Mouse (Mus musculus) hindbrain, postnatal 0 days (tissue): ENCODE results near the gene P2rx1. TPM values are rescaled to one million over a fixed set of nuclear protein-coding genes. Genes with fewer than 3 reads are reported as not detected.

Experiments
- ATAC-seq: fragments of 200-750 bp; cut with Nextera tagmentation; 2 replicates; pipeline ENCODE4 v1.8.0; 2017; ENCODE audit warnings: mild to moderate bottlenecking, moderate TSS enrichment, moderate library complexity
- DNase-seq: peaks from one replicate; pipeline ENCODE4 v3.0.0-alpha.2; 2015; ENCODE audit warnings: low spot score
- H3K27ac ChIP-seq: fragments of 300-500 bp; sonication (generic); 2 replicates; pipeline ENCODE4 v1.5.1; 2014; ENCODE audit warnings: mild to moderate bottlenecking
- H3K27me3 ChIP-seq: fragments of 300-500 bp; sonication (generic); 2 replicates; pipeline ENCODE4 v1.6.1; 2014; ENCODE audit warnings: low read length, mixed read lengths; ENCODE audit not compliant: insufficient read depth
- H3K36me3 ChIP-seq: fragments of 300-500 bp; sonication (generic); 2 replicates; pipeline ENCODE4 v1.6.1; 2014; ENCODE audit warnings: low read length, mixed read lengths; ENCODE audit not compliant: insufficient read depth
- H3K4me1 ChIP-seq: fragments of 300-500 bp; sonication (generic); 2 replicates; pipeline ENCODE4 v1.6.1; 2014; ENCODE audit warnings: antibody characterized with exemption, low read length, mixed read lengths; ENCODE audit not compliant: insufficient read depth
- H3K4me2 ChIP-seq: fragments of 300-500 bp; sonication (generic); 2 replicates; pipeline ENCODE4 v1.6.1; 2014; ENCODE audit warnings: low read depth, mild to moderate bottlenecking, low read length, moderate library complexity, mixed read lengths
- H3K4me3 ChIP-seq: fragments of 300-500 bp; sonication (generic); 2 replicates; pipeline ENCODE4 v1.5.1; 2014; ENCODE audit warnings: low read length
- H3K9ac ChIP-seq: fragments of 300-500 bp; sonication (generic); replicated peaks from 2 replicates; pipeline ENCODE4 v1.6.1; 2014; ENCODE audit warnings: mild to moderate bottlenecking, low read length, moderate library complexity, mixed read lengths
- H3K9me3 ChIP-seq: fragments of 300-500 bp; sonication (generic); 2 replicates; pipeline ENCODE4 v1.6.1; 2016; ENCODE audit warnings: low read length, mixed read lengths
- CTCF ChIP-seq: IDR thresholded peaks from 2 replicates; pipeline ENCODE4 v1.5.1; 2016; ENCODE audit warnings: antibody characterized with exemption, control low read depth, low read depth
- WGBS: fragments of 180-500 bp; shearing (Covaris S2); extraction: QIAGEN DNeasy Blood & Tissue Kit; methylation state at CpG from one replicate; pipeline ENCODE4 v1.1.7; 2014; 5-methylcytosine and 5-hydroxymethylcytosine counted together
- polyA plus RNA-seq: library from polyadenylated mRNA; unstranded; fragments of >200 nt; fragmentation: Nextera tagmentation; extraction: Ambion mirVana; gene quantifications from 2 replicates; pipeline ENCODE4 v1.2.1, GENCODE M21; 2015
- total RNA-seq: library from RNA; depleted of rRNA; stranded (reverse); fragments of >200 nt; gene quantifications from 2 replicates; pipeline ENCODE4 v1.2.3, GENCODE M21; 2014; rRNA removed

Gene P2rx1
- total RNA-seq (0.32 and 1.3 TPM in 2 replicates), polyA plus RNA-seq (0.45 and 0.60 TPM in 2 replicates)

- no peaks in the 10 kb centered on the region for H3K27me3 ChIP-seq
- H3K9ac ChIP-seq, result no peak within 1 kb of the TSS
- ATAC-seq (no peak), DNase-seq (no peak)
- H3K9me3 ChIP-seq, result no peaks in the 10 kb centered on the region
- H3K4me2 ChIP-seq, result no peak within 1 kb of the TSS
- TF ChIP-seq CTCF, result no peak
- H3K4me1 ChIP-seq, result no peaks in the 10 kb centered on the region
- 59% methylated on average over 8 of the region's 8 CpGs for WGBS
- no peak within 1 kb of the TSS for H3K4me3 ChIP-seq
- no peak within 1 kb of the TSS for H3K27ac ChIP-seq
- H3K36me3 ChIP-seq, result no peaks in the 10 kb centered on the region
These were observed at the start of gene P2rx1 for GRCm38 (mm10) chr11:72998771-72999170. P2rx1 (plus strand) TSS chr11:72999103.

GRCm38 (mm10) chr11:72951137-72952000 lies 47.5 kb upstream of the P2rx1 start:
- TF ChIP-seq CTCF, result no peak
- Histone ChIP-seq H3K4me1 (no peaks in the 10 kb centered on the region), H3K9ac (no peak overlapping the region), H3K4me3 (no peak overlapping the region), H3K36me3 (no peaks in the 10 kb centered on the region), H3K27ac (no peak overlapping the region), H3K4me2 (no peak overlapping the region), H3K27me3 (no peaks in the 10 kb centered on the region), H3K9me3 (no peaks in the 10 kb centered on the region)
- DNase-seq (no peak), ATAC-seq (no peak)
- WGBS, result 62% methylated on average over 22 of the region's 22 CpGs

GRCm38 (mm10) chr11:72952226-72952625 lies 46.7 kb upstream of the P2rx1 start:
- ATAC-seq (no peak), DNase-seq (no peak)
- 38% methylated on average over 3 of the region's 3 CpGs for WGBS
- no peak overlapping the region for H3K9ac ChIP-seq
- no peak overlapping the region; the same call in 1 of the 2 replicates for H3K27ac ChIP-seq
- no peaks in the 10 kb centered on the region for H3K4me1 ChIP-seq
- H3K27me3 ChIP-seq, result no peaks in the 10 kb centered on the region
- no peak for TF ChIP-seq CTCF
- H3K36me3 ChIP-seq, result no peaks in the 10 kb centered on the region
- no peak overlapping the region for H3K4me3 ChIP-seq
- no peaks in the 10 kb centered on the region for H3K9me3 ChIP-seq
- no peak overlapping the region for H3K4me2 ChIP-seq

DNA sequence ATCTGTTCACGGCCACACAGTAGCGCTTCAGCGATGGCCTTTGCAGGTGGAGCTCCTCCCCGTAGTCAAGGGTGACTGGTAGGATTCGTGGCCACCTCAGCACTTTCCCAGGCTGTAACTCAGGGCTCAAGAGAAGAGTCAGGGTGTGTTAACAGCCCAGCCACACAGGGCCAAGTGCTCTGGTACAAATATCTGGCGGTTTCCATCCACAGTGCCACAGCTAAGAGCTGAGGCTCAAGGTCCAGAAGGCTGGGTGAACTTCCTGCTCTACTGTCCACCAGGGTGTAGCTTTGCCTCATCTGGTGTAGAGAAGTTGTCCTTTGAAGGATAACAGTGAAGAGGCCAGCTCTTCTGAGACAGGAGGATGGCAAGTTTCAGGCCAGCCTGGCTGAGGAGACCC lies 46.2 kb upstream of the P2rx1 start:
- no peaks in the 10 kb centered on the region for H3K4me1 ChIP-seq
- no peak overlapping the region for H3K4me3 ChIP-seq
- no peak for TF ChIP-seq CTCF
- WGBS, result 87% methylated on average over 6 of the region's 6 CpGs
- no peaks in the 10 kb centered on the region for H3K9me3 ChIP-seq
- no peaks in the 10 kb centered on the region for H3K27me3 ChIP-seq
- H3K36me3 ChIP-seq, result no peaks in the 10 kb centered on the region
- no peak overlapping the region for H3K9ac ChIP-seq
- ATAC-seq, result no peak
- no peak for DNase-seq
- H3K27ac ChIP-seq, result no peak overlapping the region; the same call in 1 of the 2 replicates
- H3K4me2 ChIP-seq, result no peak overlapping the region

GRCm38 (mm10) chr11:72953116-72953439 lies 45.8 kb upstream of the P2rx1 start:
- no peak overlapping the region for H3K27ac ChIP-seq
- no peaks in the 10 kb centered on the region for H3K9me3 ChIP-seq
- WGBS, result 50% methylated on average over 1 of the region's 1 CpGs
- ATAC-seq (no peak), DNase-seq (no peak)
- H3K9ac ChIP-seq, result no peak overlapping the region
- no peak overlapping the region for H3K4me2 ChIP-seq
- no peaks in the 10 kb centered on the region for H3K36me3 ChIP-seq
- no peaks in the 10 kb centered on the region for H3K4me1 ChIP-seq
- no peak for TF ChIP-seq CTCF
- H3K27me3 ChIP-seq, result no peaks in the 10 kb centered on the region
- H3K4me3 ChIP-seq, result no peak overlapping the region

- Histone ChIP-seq H3K27me3 (no peaks in the 10 kb centered on the region), H3K4me1 (no peaks in the 10 kb centered on the region), H3K4me3 (no peak overlapping the region), H3K9me3 (no peaks in the 10 kb centered on the region), H3K36me3 (no peaks in the 10 kb centered on the region), H3K27ac (no peak overlapping the region), H3K9ac (no peak overlapping the region), H3K4me2 (no peak overlapping the region)
- no peak for ATAC-seq
- 86% methylated on average over 4 of the region's 4 CpGs for WGBS
- TF ChIP-seq CTCF, result no peak
- no peak for DNase-seq
These were observed 45.3 kb upstream of the P2rx1 start for GRCm38 (mm10) chr11:72953440-72954151.

DNA sequence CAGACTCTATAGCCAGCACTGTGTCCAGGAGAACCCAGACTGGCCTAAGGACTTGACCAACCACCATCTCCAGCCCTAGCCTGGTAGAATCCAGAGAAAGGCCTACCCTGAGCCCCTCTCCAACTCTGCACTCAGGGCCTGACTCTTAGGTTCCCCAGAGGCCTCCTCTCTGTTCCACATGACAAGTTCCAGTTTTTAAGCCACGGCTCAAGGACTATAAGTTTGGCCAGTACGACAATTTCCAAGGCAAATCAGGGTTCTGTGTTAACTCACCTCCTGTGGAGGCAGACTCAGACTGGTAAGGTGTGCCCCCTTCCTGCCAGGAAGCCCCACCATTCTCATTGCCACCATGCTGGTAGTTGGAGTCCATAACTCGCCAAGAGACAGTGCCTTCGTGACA lies 44.7 kb upstream of the P2rx1 start:
- Histone ChIP-seq H3K4me3 (no peak overlapping the region), H3K27ac (no peak overlapping the region), H3K4me1 (no peaks in the 10 kb centered on the region), H3K9me3 (no peaks in the 10 kb centered on the region), H3K27me3 (peaks cover 2% of the 10 kb centered on the region; the same call in 1 of the 2 replicates), H3K4me2 (no peak overlapping the region), H3K9ac (no peak overlapping the region), H3K36me3 (no peaks in the 10 kb centered on the region)
- ATAC-seq, result no peak
- no peak for TF ChIP-seq CTCF
- WGBS, result 87% methylated on average over 4 of the region's 4 CpGs
- no peak for DNase-seq
